Mouse (Mus musculus): ENCODE results near the gene Ext2. TPM values are rescaled to one million over a fixed set of nuclear protein-coding genes. Genes with fewer than 3 reads are reported as not detected.

Ext2 gene
- total RNA-seq, 2 experiments from 2014 or later: 51.2 to 53.0 TPM

Other genes with a start within 250 kb of the Ext2 start
- 1 to 10 TPM; 1.1 to 1.4 TPM for gene Alx4, start 180.2 kb downstream of the Ext2 start, total RNA-seq (2021)
- 1 to 10 TPM; 2.4 to 3.6 TPM for gene Accs, start 27.4 kb upstream of the Ext2 start, total RNA-seq (2021)
- gene Accsl, start 46.6 kb upstream of the Ext2 start, total RNA-seq (2021): not detected
- 10 to 100 TPM; 46.6 to 48.8 TPM for gene Gm13889, start 134.6 kb upstream of the Ext2 start, total RNA-seq (2021)
- gene Gm27027, start 173.8 kb upstream of the Ext2 start, total RNA-seq (2021): not detected
- 10 to 100 TPM; 19.4 to 25.7 TPM for gene Alkbh3, start 188.2 kb upstream of the Ext2 start, total RNA-seq (2021)

Data from left cerebral cortex, postnatal 25 days (tissue).